Mouse (Mus musculus) hindbrain, embryonic 14.5 days (tissue): Measurements from ENCODE around the gene Zcchc14. TPM values are rescaled to one million over a fixed set of nuclear protein-coding genes. Genes with fewer than 3 reads are reported as not detected.
"Not testable (repeated sequence)": the region's sequence is repeated elsewhere in the genome, so short reads cannot be mapped to it uniquely, and the experiment has no call there.

Experiments used
- ATAC-seq: fragments of 200-750 bp; cut with Nextera tagmentation; 2 replicates; pipeline ENCODE4 v1.8.0; 2017; ENCODE audit warnings: moderate number of reproducible peaks, mild to moderate bottlenecking, moderate TSS enrichment, moderate library complexity; ENCODE audit not compliant: low FRiP score
- DNase-seq: peaks from one replicate; pipeline ENCODE4 v3.0.0-alpha.2; 2015; ENCODE audit warnings: low spot score
- H3K27ac ChIP-seq: fragments of 300-500 bp; sonication (generic); 2 replicates; pipeline ENCODE4 v1.5.1; 2014; ENCODE audit warnings: mild to moderate bottlenecking, moderate library complexity
- H3K27me3 ChIP-seq: fragments of 300-500 bp; sonication (generic); 2 replicates; pipeline ENCODE4 v1.6.1; 2014; ENCODE audit warnings: mild to moderate bottlenecking, low read length, mixed read lengths; ENCODE audit not compliant: control insufficient read depth, insufficient read depth
- H3K36me3 ChIP-seq: fragments of 300-500 bp; sonication (generic); replicated peaks from 2 replicates; pipeline ENCODE4 v1.6.1; 2014; ENCODE audit not compliant: control insufficient read depth, insufficient read depth
- H3K4me1 ChIP-seq: fragments of 300-500 bp; sonication (generic); replicated peaks from 2 replicates; pipeline ENCODE4 v1.6.1; 2014; ENCODE audit warnings: antibody characterized with exemption, low read length, mixed read lengths; ENCODE audit not compliant: control insufficient read depth, insufficient read depth
- H3K4me2 ChIP-seq: fragments of 300-500 bp; sonication (generic); replicated peaks from 2 replicates; pipeline ENCODE4 v1.6.1; 2014; ENCODE audit warnings: mild to moderate bottlenecking, moderate library complexity
- H3K4me3 ChIP-seq: fragments of 300-500 bp; sonication (generic); replicated peaks from 2 replicates; pipeline ENCODE4 v1.5.1; 2014; ENCODE audit warnings: mild to moderate bottlenecking, low read length
- H3K9ac ChIP-seq: fragments of 300-500 bp; sonication (generic); 2 replicates; pipeline ENCODE4 v1.6.1; 2014
- H3K9me3 ChIP-seq: fragments of 300-500 bp; sonication (generic); 2 replicates; pipeline ENCODE4 v1.6.1; 2016; ENCODE audit warnings: low read length; ENCODE audit not compliant: control insufficient read depth
- WGBS: fragments of 180-500 bp; shearing (Covaris S2); extraction: QIAGEN DNeasy Blood & Tissue Kit; methylation state at CpG from one replicate; pipeline ENCODE4 v1.1.7; 2014; 5-methylcytosine and 5-hydroxymethylcytosine counted together
- polyA plus RNA-seq: library from polyadenylated mRNA; unstranded; fragments of >200 nt; fragmentation: Nextera tagmentation; extraction: Ambion mirVana; gene quantifications from 2 replicates; pipeline ENCODE4 v1.2.1, GENCODE M21; 2014

Zcchc14 gene
- polyA plus RNA-seq, 1 experiment from 2014 or later: 35.6 TPM

GRCm38 (mm10) chr8:121599842-121600241 is 52.9 kb downstream of the Zcchc14 start:
- WGBS: 92% methylated on average over 14 of the region's 14 CpGs
- H3K27me3 ChIP-seq: no peaks in the 10 kb centered on the region
- H3K4me2 ChIP-seq: no peak overlapping the region
- no peak overlapping the region for H3K27ac ChIP-seq
- H3K9ac ChIP-seq: no peak overlapping the region
- ATAC-seq (no peak), DNase-seq (no peak)
- H3K4me1 ChIP-seq: no peaks in the 10 kb centered on the region
- H3K4me3 ChIP-seq: no peak overlapping the region
- H3K36me3 ChIP-seq: peaks cover 93% of the 10 kb centered on the region
- no peaks in the 10 kb centered on the region for H3K9me3 ChIP-seq

DNA sequence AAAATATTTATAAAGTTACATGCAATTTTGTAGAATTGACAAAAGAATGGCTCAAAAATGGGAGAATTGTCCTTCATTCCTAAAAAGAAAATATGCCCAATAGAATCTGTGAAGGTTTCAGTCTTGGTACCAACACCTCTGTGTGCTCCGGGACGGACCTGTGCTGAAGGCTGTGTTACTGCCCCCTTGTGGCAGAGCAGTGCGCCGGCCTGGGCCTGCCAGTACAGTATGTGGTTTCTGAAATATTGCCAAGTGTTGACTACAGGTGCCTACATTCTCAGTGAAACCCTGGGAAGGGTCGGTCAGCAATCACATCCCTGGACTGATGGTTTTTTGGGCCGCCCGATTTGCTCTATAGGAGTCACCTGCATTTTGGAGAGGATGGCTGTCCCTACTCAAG is 53.8 kb downstream of the Zcchc14 start:
- no peak overlapping the region for H3K9ac ChIP-seq
- no peaks in the 10 kb centered on the region for H3K9me3 ChIP-seq
- no peak overlapping the region for H3K4me2 ChIP-seq
- H3K27me3 ChIP-seq: no peaks in the 10 kb centered on the region
- H3K27ac ChIP-seq: no peak overlapping the region
- H3K4me3 ChIP-seq: no peak overlapping the region
- DNase-seq (peak; percentile 80), ATAC-seq (0 out of 2 replicates have a peak, but pooled peaks have one; percentile 68)
- H3K4me1 ChIP-seq: no peaks in the 10 kb centered on the region
- whole genome bisulfite sequencing: 44% methylated on average over 7 of the region's 7 CpGs
- H3K36me3 ChIP-seq: peaks cover 93% of the 10 kb centered on the region

GRCm38 (mm10) chr8:121598190-121598589 is 54.5 kb downstream of the Zcchc14 start:
- Histone ChIP-seq H3K27ac (no peak overlapping the region), H3K4me2 (no peak overlapping the region), H3K4me3 (no peak overlapping the region), H3K27me3 (no peaks in the 10 kb centered on the region), H3K9ac (no peak overlapping the region), H3K9me3 (no peaks in the 10 kb centered on the region), H3K36me3 (peaks cover 86% of the 10 kb centered on the region), H3K4me1 (no peaks in the 10 kb centered on the region; the same call in 1 of the 2 replicates)
- no peak for DNase-seq
- no peak for ATAC-seq
- 92% methylated on average over 7 of the region's 7 CpGs for WGBS

DNA sequence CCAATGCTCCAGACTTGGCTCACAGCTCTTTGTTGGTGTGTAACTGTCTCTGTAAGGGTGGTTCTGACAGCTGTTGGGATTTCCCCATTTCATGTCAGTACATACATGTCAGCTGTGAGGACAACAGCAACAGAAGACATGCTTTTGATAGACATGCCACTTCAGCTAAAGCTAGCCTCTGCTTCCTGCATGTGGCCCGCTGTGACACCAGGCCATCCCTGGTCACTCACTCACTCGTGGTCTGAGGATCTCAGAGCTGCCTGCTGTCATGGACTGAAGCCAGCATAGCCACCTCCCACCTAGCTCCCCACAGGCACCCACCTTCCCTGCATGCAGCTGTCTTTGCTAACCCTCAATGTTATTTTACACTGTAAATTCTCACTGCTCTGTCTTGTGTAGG is 55.2 kb downstream of the Zcchc14 start:
- not testable (repeated sequence) for H3K4me3 ChIP-seq, H3K9ac ChIP-seq, DNase-seq, ATAC-seq, H3K4me2 ChIP-seq, H3K4me1 ChIP-seq, H3K27ac ChIP-seq, H3K27me3 ChIP-seq, H3K9me3 ChIP-seq
- peaks cover 82% of the 10 kb centered on the region for H3K36me3 ChIP-seq
- 76% methylated on average over 2 of the region's 2 CpGs for WGBS

GRCm38 (mm10) chr8:121593983-121594382 is 58.7 kb downstream of the Zcchc14 start:
- no peak for ATAC-seq
- Histone ChIP-seq H3K36me3 (peaks cover 47% of the 10 kb centered on the region), H3K27me3 (no peaks in the 10 kb centered on the region), H3K4me1 (peaks cover 18% of the 10 kb centered on the region), H3K4me2 (no peak overlapping the region), H3K4me3 (no peak overlapping the region), H3K27ac (no peak overlapping the region), H3K9ac (no peak overlapping the region), H3K9me3 (no peaks in the 10 kb centered on the region)
- DNase-seq: no peak
- WGBS: 87% methylated on average over 9 of the region's 9 CpGs

DNA sequence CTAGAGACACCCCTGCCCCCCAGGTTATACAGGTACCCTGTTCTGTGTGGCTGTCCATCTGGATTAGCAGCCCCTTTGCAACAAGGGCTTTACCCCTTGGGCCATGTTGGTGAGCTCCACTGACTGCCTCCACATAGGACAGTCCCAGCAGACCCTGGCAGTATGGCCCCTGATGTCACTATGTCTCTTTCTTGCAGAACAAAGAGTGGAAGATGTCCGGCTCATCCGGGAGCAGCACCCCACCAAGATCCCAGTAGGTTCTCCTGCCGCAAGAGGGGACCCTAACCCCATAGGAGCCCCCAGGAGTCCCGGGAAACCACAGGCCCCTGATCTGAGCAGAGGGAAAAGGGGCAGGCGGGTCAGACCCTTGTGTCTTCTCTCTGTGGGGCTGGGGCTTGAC is 59.4 kb downstream of the Zcchc14 start:
- DNase-seq (no peak), ATAC-seq (no peak)
- WGBS: 87% methylated on average over 5 of the region's 5 CpGs

GRCm38 (mm10) chr8:121591178-121592066 is 61.3 kb downstream of the Zcchc14 start:
- Histone ChIP-seq H3K27ac (peak overlapping the region; percentile 82), H3K4me3 (peak overlapping the region; percentile 92), H3K9me3 (no peaks in the 10 kb centered on the region), H3K27me3 (no peaks in the 10 kb centered on the region), H3K4me2 (peak overlapping the region; percentile 89), H3K9ac (peak overlapping the region; percentile 91), H3K36me3 (peaks cover 28% of the 10 kb centered on the region), H3K4me1 (peaks cover 18% of the 10 kb centered on the region)
- DNase-seq (peak; percentile 33), ATAC-seq (no peak)
- 16% methylated on average over 20 of the region's 20 CpGs for WGBS

More for the DNA sequence above, 59.4 kb downstream of the Zcchc14 start:
- Histone ChIP-seq H3K4me3 (no peak overlapping the region), H3K9ac (no peak overlapping the region), H3K4me2 (no peak overlapping the region), H3K9me3 (no peaks in the 10 kb centered on the region), H3K4me1 (peaks cover 18% of the 10 kb centered on the region), H3K36me3 (peaks cover 44% of the 10 kb centered on the region), H3K27me3 (no peaks in the 10 kb centered on the region), H3K27ac (no peak overlapping the region)

DNA sequence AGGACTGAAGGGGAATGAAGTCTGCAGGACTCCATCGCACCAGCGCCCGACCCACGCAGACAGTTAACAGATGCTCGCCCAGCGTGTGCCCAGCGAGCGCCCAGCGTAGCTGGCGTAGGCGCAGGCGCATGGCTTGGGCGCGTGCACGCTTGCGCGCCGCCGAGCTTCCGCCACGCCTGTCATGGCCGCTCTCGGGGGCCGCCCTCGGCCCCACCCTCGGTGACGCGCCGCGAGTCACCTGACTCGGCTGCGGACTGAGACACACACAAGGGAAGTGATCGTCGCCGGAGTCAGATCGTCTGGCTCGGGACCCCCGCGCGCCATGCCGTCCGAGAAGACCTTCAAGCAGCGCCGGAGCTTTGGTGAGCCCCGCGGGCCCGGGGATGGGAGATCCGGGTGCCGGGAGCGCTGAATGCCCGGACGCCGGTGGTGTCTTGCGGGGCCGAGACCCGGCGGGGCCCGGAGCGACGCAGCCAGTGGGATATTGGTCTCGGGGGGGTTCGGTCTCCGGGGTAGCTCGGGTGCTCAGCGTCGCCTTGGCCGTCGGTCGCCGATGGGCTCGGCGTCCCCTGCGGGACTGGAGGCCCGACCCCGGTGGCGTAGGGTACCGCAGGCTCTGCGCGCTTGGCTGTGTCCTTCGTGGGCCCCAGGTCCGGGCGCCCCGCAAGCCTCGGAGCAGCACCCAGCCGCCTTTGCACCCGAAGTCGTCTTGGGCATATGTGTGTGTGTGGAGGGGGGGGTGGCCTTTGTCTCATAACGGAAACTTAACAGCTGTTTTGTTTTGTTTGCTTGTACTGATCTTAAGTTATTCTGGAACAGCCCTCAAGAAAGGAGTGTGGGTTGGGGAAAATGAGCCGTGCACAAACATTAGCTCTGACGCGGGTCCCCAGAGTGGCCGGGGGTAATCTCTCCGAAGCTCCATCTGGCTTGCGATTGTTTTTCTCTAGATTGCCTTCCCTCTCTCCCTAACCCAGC is 62.2 kb downstream of the Zcchc14 start, which contains the start of gene Map1lc3b:
Map1lc3b (plus strand) TSS at position 159 of the 975 bp plus-strand sequence.
- DNase-seq (peak; percentile 99), ATAC-seq (peak; percentile 89)
- Histone ChIP-seq H3K4me2 (peak within 1 kb of the TSS; percentile 89), H3K4me3 (peak within 1 kb of the TSS; percentile 92), H3K36me3 (peaks cover 19% of the 10 kb centered on the region), H3K9ac (peak within 1 kb of the TSS; percentile 91), H3K4me1 (peaks cover 22% of the 10 kb centered on the region), H3K27ac (peak within 1 kb of the TSS; percentile 82), H3K27me3 (no peaks in the 10 kb centered on the region), H3K9me3 (no peaks in the 10 kb centered on the region)
- WGBS: under 1% methylated on average over 94 of the region's 94 CpGs
